Mouse (Mus musculus) c-Kit-positive CD71-negative TER-119-negative erythroid progenitor cells, embryonic 14.5 days (primary cell): ENCODE results near the gene Gvin1.
"Not testable (repeated sequence)": the region's sequence is repeated elsewhere in the genome, so short reads cannot be mapped to it uniquely, and the experiment has no call there.

Experiments used
- DNase-seq: peaks from one replicate; pipeline ENCODE4 v3.0.0-alpha.2; 2013; ENCODE audit warnings: low read depth

Gvin1 gene

DNA sequence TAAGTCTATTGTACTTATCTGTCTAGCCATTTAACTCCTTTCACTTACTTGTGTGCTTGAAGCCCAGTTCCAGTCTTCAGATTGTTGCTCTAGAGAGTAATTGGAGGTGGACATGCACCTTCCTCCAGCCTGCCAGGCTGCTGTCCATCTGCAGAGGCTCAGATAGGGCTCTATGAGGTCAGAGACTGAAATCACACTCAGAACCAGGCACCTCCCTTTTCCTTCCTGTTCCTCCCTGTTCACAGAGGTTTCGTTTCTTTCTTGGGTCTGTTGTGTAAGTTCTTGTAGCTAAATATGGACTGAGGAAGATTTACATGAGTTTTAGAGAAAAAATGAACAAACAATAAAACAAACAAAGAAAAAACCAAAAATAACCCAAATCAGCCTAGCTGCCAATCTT lies at the start of gene Gvin1:
Gvin1 (minus strand) TSS at position 150 of the 400 bp plus-strand sequence.
- DNase-seq: not testable (repeated sequence)

DNA sequence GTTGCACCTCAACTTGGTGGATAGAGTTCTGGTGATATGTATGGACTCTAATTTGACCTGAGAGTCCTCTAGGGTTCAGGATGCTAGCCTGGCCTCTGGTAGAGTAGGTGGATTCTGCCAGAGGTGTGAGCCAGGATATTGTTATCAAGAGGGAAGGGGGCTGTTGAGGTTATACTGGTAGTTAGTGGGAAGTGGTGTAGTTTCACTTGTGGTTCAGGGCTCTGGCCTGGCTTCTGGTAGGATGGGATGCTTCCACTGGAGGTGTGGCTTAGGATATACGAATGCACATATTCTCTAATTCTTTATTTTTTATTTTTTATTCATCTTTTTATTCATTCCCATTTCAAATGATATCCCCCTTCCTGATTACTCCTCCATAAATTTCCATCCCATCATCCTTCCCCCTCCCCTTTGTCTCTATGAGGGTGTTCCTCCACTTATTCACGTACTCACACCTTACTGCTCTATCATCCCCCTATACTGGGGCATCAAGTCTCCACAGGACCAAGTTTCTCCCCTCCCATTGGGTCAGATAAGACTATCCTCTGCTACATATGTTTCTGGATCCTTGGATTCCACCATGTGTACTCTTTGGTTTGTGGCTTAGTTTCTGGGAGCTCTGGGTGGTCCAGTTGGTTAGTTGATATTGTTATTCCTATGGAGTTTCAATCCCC lies 36.9 kb upstream of the Gvin1 start:
- DNase-seq: no peak

DNA sequence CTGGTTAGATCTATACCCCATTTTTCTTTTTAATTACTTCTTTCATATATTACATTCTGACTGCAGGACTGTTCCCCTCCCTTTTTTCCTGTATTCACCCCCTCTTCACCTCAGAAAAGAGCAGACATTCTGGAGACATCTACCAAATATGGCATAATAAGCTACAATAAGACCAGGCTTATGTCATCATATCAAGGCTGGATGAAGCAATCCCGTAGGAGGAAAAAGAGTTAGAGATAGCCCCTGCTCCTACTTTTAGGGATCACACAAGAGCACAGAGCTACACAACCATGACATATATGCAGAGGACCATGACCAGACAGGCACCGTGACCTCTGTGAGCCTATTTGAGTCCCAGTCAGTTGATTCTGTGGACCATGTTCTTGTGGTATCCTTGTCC lies 33.8 kb upstream of the Gvin1 start:
- DNase-seq: no peak

DNA sequence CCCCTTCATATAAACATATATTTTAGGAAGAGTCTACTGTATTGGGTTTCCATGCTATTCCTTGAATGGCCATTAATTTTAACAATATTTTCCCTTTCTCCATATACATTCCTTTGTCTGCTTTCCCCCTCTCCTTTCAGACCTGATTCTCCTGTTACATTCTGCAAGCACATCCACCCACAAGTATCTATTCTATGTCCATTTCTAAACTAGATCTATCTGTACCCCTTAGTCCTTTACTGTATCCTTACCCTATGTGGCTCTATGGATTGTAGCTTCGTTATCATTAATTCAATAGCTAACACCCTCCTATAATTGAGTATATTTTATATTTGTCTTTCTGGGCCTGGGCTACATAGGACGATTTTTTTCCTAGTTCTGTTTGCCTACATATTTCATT lies 33.1 kb upstream of the Gvin1 start:
- DNase-seq: no peak

DNA sequence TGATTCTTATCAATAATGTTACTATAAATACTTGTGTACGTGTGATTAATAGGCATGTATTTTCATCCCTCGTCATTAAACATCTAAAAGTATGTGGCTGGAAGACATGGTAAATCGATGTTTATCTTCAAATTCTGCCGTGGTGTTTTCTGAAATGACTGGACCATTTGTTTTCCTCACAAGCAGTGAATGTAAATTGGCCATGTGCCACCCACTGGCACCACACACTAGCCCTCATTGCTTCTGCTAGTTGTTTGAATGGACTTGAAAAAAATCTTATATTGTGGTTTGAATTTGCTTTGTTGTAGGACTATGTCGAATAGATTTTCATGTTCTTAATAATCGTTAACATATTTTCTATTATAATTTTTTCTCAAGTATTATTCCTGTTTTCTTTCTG lies 30.5 kb upstream of the Gvin1 start:
- no peak for DNase-seq

DNA sequence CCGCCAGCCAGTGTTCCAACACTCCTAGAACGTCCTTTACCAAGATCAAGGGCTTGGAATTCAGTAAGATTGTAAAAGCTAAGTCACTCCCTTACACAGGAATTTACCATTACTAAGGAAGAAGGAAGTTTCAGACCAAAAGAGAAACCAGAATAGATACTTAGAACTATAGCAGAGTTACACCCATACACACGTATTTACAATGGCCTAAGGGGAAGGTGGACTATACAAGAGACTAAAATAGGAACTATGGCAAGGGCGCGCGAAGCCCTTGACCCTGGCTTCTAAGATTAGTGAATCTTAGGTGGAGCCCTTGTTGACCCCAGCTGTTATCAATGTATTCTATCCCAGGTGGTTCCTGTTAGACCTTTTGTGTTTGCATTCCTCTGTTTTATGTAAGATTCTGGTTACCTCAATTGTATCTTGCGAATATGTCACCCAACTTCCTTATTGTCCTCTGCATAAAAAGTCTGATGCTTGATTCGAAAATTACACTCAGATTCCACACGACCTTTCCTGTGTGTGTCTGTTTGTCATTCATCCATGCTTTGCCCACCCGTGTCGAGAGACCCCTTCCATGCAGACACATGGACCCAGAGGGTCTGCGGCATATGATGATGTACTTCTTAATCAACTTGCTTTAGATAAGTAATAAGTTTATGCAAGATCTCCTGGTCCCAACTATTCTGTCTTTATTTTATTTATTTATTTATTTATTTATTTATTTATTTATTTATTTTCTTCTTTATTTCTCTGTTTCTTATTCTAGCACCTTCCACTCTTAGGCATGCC lies 25.6 kb upstream of the Gvin1 start:
- DNase-seq: not testable (repeated sequence)

DNA sequence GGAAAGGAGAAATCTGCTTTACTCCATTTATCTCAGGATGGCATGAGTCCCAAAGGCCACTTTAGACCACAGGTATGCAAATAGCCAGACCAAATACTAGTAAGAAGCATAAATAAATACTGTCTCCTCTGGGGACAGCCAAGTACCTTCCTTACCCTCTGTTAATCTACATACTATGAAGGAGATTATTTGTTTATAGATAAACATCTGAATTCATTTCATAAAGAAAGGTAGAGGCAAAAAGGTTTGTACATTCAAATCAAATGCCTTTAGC lies 22.0 kb upstream of the Gvin1 start:
- DNase-seq: no peak

DNA sequence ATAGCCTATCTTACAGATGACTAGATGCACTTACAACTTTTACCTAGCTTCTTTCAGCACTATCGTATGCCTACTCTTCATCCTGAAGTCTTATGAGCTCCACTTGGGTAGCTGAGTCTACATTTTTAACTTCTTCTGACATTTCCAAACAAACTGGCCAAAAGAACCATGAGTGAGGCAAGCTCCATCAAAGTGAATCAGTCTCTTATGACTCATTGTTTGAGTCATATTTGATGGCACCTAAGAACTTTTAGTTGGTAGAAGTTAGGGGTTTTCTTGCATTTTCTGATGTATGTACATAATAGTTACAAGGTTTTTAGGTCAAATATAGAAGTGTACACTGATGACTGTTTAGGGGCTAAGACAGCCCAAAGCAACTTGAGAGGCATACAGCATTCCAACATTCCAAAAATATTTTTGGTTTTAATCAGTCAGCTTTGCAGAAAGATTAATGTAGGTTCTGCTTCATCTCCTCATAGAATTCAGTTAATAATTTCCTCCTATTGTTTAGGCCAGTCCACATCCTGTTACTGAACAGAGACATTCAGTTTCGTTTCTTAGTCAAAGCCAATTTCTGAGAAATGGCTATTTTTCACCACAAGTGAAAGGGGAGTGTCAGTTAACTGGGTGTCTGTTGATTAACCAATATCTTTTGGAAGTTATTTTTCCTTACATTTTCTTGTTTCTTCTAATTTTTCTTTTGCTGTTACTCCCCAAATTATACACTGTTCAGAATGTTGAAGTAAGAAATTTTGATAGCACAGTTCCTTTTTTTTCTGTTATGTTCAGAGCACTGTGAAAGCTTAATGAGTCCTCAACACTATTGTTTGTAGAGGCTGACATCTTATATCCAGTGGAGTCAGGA lies 21.4 kb upstream of the Gvin1 start:
- DNase-seq: no peak

DNA sequence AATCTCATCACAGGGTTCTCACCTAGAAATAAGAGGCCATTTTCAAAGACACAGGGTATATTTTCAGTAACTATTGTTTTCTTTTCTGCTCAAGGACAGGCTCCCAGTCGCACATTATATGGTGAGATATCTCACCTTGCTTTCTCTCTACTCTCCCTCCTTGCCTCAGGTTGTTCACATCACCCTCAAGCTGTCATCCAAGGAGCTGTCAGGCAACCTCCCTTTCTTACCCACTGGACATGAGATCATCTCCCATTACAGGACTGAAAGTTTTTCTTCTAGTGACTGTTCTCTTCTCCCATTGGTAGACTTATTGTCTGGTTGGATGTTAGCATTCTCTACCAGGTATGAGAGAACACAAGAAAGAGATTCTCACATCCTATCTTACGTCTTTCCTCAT lies 20.5 kb upstream of the Gvin1 start:
- no peak for DNase-seq

DNA sequence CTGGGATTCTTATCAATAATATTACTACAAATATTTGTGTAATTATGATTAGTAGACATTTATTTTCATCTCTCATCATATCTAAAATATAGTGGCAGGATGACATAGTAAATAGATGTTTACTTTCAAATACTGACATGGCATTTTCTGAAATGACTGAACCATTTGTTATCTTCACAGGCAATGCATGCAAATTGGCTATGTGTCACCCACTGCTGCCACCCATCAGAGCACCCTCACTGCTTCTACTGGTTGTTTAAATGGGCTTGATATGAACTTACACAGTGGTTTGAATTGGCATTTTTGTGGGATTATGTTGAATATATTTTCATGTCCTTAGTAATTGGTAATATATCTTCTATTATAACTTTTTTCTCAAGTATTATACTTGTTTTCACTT lies 784 bp upstream of the Gvin1 start:
- not testable (repeated sequence) for DNase-seq

DNA sequence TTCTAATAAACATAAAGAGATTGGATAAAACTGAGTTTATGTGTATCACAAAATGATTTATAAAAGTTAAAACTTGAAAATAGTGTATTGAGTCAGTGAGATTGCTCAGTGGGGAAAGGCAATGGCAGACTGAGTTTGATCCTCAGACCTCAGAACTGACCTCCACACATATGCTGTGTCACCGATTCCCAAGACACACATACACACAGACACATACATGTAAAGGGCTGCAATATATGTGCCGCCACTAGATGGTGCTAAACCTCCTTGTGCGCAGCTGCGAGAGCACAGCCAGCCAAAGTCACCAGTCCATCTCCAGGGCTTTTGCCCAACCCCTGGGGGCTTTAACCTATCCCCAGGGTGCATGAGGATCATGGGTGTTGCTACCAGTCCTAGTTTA lies 1.4 kb downstream of the Gvin1 start:
- not testable (repeated sequence) for DNase-seq

DNA sequence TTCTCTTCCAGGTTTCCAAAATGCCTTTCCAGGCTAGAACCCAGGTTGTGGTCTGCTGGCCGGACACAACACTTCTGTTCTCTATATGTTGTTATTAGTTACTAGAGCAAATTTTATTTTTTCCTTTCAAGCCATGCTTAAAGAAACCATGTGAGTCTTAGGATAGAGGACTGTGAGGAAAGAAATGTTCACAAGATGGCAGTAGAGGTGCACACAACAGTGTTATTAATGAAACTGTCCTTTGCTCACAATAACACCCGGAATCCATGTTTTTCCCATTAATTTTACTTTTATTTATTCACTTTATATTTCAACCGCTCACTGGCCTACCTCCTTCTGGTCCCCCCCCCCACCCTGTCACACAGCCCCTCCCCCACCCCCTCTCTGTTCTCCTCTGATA lies 8.5 kb downstream of the Gvin1 start:
- DNase-seq: not testable (repeated sequence)

DNA sequence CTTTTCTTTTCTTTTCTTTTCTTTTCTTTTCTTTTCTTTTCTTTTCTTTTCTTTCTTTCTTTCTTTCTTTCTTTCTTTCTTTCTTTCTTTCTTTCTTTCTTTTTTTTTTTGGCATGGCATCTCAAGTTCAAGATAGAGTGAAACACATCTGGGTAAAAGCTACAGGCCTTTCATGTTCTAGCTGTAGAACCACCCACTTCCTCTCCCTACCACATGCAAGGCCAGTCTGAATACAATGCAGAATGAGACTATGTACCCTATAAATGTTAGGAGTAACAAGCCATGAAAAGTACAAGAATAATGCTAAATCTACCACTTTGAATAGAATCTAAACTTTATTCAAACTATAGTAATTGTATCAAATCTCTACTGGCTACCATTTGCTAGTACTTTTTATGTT lies 38.1 kb downstream of the Gvin1 start:
- not testable (repeated sequence) for DNase-seq

DNA sequence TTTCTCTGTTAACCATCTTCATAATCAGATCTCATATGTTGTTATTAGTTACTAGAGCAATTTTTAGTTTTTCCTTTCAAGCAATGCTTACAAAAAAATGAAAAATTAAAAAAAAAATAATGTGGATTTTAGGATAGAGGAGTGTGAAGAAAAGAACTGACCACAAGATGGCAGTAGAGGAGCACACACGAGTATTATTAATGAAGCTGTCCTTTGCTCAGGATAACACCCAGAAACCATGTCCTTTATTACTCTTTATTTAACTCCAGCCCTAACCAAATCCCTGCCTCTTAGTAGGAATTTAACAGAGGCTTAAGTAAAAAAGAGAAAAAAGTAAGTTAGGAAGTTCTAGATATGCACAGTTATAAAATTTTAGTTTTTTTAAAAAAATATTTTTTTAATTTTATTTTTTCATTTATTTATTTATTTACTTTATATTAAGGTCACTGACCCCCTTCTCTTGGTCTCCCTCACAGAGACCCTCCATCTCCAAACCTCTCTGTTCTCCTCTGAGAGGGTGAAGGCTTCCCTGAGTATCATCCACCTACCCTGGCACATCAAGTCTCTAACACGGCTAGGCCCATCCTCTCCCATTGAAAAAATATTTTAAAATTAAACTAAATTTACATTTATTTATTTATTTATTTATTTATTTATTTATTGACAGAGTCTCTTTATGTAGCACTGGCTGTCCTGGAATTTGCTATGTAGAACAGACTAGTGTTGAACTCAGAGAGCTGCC lies 69.9 kb downstream of the Gvin1 start:
- DNase-seq: not testable (repeated sequence)

DNA sequence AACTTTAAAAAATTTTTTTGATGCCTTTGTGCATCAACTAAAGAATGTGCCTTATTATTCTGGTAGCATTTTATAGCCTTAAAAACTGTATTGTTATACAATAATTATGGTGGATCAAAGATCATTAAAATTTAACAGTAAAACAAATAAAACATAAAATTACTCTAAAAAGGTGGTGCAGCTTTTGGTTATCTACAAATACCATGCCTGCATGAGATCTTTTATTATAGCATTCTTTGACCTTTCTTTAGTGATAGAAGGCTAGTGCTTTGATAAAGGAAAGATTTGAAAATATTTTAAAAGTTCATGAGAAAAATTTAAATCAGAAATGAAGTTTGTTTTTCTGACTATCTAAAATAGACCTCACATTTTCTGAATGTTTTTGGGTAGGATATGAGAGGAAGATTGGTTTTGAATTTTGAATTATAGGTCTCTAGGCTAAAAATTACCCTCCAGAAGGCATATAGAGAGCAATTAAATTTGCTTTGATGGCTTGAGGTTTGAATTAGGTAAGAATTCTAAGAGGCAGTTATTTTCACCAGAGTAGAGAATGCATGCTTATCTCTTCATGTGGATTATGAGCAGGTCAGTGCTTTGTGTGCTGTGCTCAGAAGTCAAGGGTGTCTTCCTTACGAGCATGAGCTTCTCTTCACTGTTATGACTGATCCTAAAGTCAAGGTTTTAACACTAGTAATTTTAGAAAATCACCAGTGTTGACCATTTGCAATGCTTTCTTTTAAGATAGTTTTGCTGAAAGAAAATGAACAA lies 73.8 kb downstream of the Gvin1 start:
- DNase-seq: not testable (repeated sequence)

DNA sequence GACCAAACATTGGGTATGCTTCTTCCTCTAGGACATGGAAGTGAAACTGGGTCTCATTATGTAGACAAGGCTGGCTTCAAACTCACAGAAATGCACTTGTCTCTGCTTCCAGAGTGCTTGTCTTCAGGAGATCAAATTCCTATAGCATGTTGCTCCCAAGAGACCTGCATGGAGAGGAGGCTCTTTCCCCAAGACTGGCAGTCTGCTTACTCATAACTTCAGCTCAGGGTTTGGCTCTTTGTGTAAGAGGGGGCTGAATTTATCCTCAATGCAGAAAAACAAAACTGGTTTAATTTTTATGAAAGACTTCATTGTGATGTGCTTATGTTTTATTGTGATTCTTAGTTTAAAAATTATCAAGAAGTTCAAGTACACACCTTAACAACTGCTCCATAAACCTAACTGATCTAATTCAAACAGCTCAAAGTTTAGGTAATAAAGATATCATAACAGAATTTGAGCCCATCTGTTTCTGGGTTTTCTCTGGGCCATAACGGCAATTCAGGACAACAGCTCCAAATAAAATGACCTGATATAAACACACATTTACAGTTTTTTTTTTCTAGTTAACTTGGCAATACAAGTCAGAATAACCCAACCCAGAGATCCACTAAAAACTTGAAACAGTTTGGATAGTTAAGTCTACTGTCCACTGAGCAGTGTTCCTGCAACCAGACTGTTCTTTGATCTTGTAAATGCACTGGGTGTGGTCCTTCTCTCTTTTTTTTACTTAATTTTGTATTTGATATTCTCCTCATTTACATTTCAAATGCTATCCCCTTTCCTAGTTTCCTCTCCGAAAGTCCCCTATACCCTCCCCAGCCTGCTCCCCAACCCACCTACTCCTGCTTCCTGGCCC lies 97.8 kb downstream of the Gvin1 start:
- not testable (repeated sequence) for DNase-seq
